Mouse (Mus musculus) ZHBTc4 (cell line): Measurements from ENCODE around the gene Gm10228.
"Not testable (repeated sequence)": the region's sequence is repeated elsewhere in the genome, so short reads cannot be mapped to it uniquely, and the experiment has no call there.

Experiments used
- DNase-seq: peaks from one replicate; pipeline ENCODE4 v3.0.0-alpha.2; 2011; ENCODE audit warnings: low read depth, low spot score

Gm10228 gene

GRCm38 (mm10) chr16:89041372-89041771 lies at the start of gene Gm10228:
Gm10228 (minus strand) TSS chr16:89041472.
- DNase-seq: not testable (repeated sequence)

- DNase-seq: peak; percentile 46
Observed at GRCm38 (mm10) chr16:89071041-89071440, 29.8 kb upstream of the Gm10228 start.

- not testable (repeated sequence) for DNase-seq
Observed at GRCm38 (mm10) chr16:89063902-89064301, 22.6 kb upstream of the Gm10228 start, which contains the start of gene 1110025L11Rik. 1110025L11Rik (minus strand) TSS chr16:89064002.

- no peak for DNase-seq
Observed at GRCm38 (mm10) chr16:89047783-89048182, 6.5 kb upstream of the Gm10228 start, which contains the start of gene Krtap6-5. Krtap6-5 (minus strand) TSS chr16:89047883.

GRCm38 (mm10) chr16:89031399-89031798 lies 9.9 kb downstream of the Gm10228 start, which contains the start of gene Krtap6-1:
Krtap6-1 (plus strand) TSS chr16:89031699.
- not testable (repeated sequence) for DNase-seq

- not testable (repeated sequence) for DNase-seq
Observed at GRCm38 (mm10) chr16:89014984-89015383, 26.3 kb downstream of the Gm10228 start, which contains the start of gene Gm10229. Gm10229 (plus strand) TSS chr16:89015284.

- no peak for DNase-seq
Observed at GRCm38 (mm10) chr16:89013973-89014372, 27.3 kb downstream of the Gm10228 start.

- peak; percentile 9 for DNase-seq
Observed at GRCm38 (mm10) chr16:89010659-89011058, 30.6 kb downstream of the Gm10228 start, which contains the start of gene Krtap22-2. Krtap22-2 (minus strand) TSS chr16:89010759.
